Mouse (Mus musculus) heart, embryonic 16.5 days (tissue): Measurements from ENCODE around the gene Renbp. TPM values are rescaled to one million over a fixed set of nuclear protein-coding genes. Genes with fewer than 3 reads are reported as not detected.

ENCODE experiments used
- ATAC-seq: fragments of 200-750 bp; cut with Nextera tagmentation; replicated peaks from 2 replicates; pipeline ENCODE4 v1.8.0; 2017; ENCODE audit warnings: moderate number of reproducible peaks; ENCODE audit not compliant: insufficient read depth, low FRiP score; ENCODE audit errors: extremely low read depth
- H3K27ac ChIP-seq: fragments of 300-500 bp; sonication (generic); 2 replicates; pipeline ENCODE4 v1.5.1; 2014; ENCODE audit warnings: mild to moderate bottlenecking, low read length, control low read depth, moderate library complexity
- H3K27me3 ChIP-seq: fragments of 300-500 bp; sonication (generic); 2 replicates; pipeline ENCODE4 v1.6.1; 2014; ENCODE audit warnings: low read length, mixed read lengths; ENCODE audit not compliant: control insufficient read depth, insufficient read depth
- H3K36me3 ChIP-seq: fragments of 300-500 bp; sonication (generic); 2 replicates; pipeline ENCODE4 v1.6.1; 2014; ENCODE audit not compliant: control insufficient read depth, insufficient read depth
- H3K4me1 ChIP-seq: fragments of 300-500 bp; sonication (generic); 2 replicates; pipeline ENCODE4 v1.6.1; 2014; ENCODE audit warnings: low read length, mixed read lengths; ENCODE audit not compliant: control insufficient read depth, insufficient read depth
- H3K4me2 ChIP-seq: fragments of 300-500 bp; sonication (generic); 2 replicates; pipeline ENCODE4 v1.6.1; 2014; ENCODE audit warnings: low read depth, mild to moderate bottlenecking, control low read depth, low read length
- H3K4me3 ChIP-seq: fragments of 300-500 bp; sonication (generic); 2 replicates; pipeline ENCODE4 v1.5.1; 2014; ENCODE audit warnings: mild to moderate bottlenecking, control low read depth, low read length
- H3K9ac ChIP-seq: fragments of 300-500 bp; sonication (generic); 2 replicates; pipeline ENCODE4 v1.6.1; 2014; ENCODE audit warnings: low read length, control low read depth
- H3K9me3 ChIP-seq: fragments of 300-500 bp; sonication (generic); replicated peaks from 2 replicates; pipeline ENCODE4 v1.6.1; 2016; ENCODE audit warnings: low read length; ENCODE audit not compliant: control insufficient read depth
- whole genome bisulfite sequencing: fragments of 180-500 bp; shearing (Covaris S2); extraction: QIAGEN DNeasy Blood & Tissue Kit; methylation state at CpG from one replicate; pipeline ENCODE4 v1.1.7; 2014; 5-methylcytosine and 5-hydroxymethylcytosine counted together
- polyA plus RNA-seq: library from polyadenylated mRNA; unstranded; fragments of >200 nt; fragmentation: Nextera tagmentation; extraction: Ambion mirVana; gene quantifications from 2 replicates; pipeline ENCODE4 v1.2.1, GENCODE M21; 2015

Gene Renbp
- polyA plus RNA-seq, 1 experiment from 2014 or later, result 61.1 TPM

GRCm38 (mm10) chrX:73966248-73967176 is 35.9 kb upstream of the Renbp start, which contains the start of gene Hcfc1:
Hcfc1 (minus strand) TSS chrX:73966357.
- Histone ChIP-seq H3K4me3 (peak within 1 kb of the TSS; percentile 71), H3K4me1 (peaks cover 19% of the 10 kb centered on the region), H3K4me2 (peak within 1 kb of the TSS; percentile 63), H3K9ac (peak within 1 kb of the TSS; percentile 84), H3K27me3 (no peaks in the 10 kb centered on the region), H3K9me3 (no peaks in the 10 kb centered on the region), H3K36me3 (no peaks in the 10 kb centered on the region), H3K27ac (peak within 1 kb of the TSS; percentile 99)
- ATAC-seq, result peak; percentile 76
- WGBS, result 11% methylated on average over 57 of the region's 58 CpGs

GRCm38 (mm10) chrX:73965307-73965706 is 34.7 kb upstream of the Renbp start:
- Histone ChIP-seq H3K9me3 (no peaks in the 10 kb centered on the region), H3K9ac (peak overlapping the region; percentile 84), H3K27ac (peak overlapping the region; percentile 99), H3K27me3 (no peaks in the 10 kb centered on the region), H3K4me2 (peak overlapping the region; percentile 61), H3K4me1 (peaks cover 19% of the 10 kb centered on the region), H3K36me3 (no peaks in the 10 kb centered on the region), H3K4me3 (peak overlapping the region; percentile 71)
- WGBS, result 10% methylated on average over 20 of the region's 20 CpGs
- no peak for ATAC-seq

- peak overlapping the region; percentile 84 for H3K9ac ChIP-seq
- ATAC-seq, result no peak
- WGBS, result 18% methylated on average over 3 of the region's 3 CpGs
Observed at GRCm38 (mm10) chrX:73964363-73964762, 33.7 kb upstream of the Renbp start.

GRCm38 (mm10) chrX:73954988-73955387 is 24.3 kb upstream of the Renbp start:
- Histone ChIP-seq H3K9me3 (no peaks in the 10 kb centered on the region), H3K9ac (no peak overlapping the region), H3K4me2 (no peak overlapping the region), H3K27me3 (no peaks in the 10 kb centered on the region), H3K36me3 (peaks cover 67% of the 10 kb centered on the region), H3K4me1 (no peaks in the 10 kb centered on the region), H3K27ac (no peak overlapping the region), H3K4me3 (no peak overlapping the region)
- WGBS, result 87% methylated on average over 6 of the region's 6 CpGs
- ATAC-seq, result no peak

More at GRCm38 (mm10) chrX:73964363-73964762, 33.7 kb upstream of the Renbp start:
- no peaks in the 10 kb centered on the region for H3K27me3 ChIP-seq
- peak overlapping the region; percentile 5; the same call in 1 of the 2 replicates for H3K27ac ChIP-seq
- H3K9me3 ChIP-seq, result no peaks in the 10 kb centered on the region
- 0 out of 2 replicates have a peak, but pooled peaks cover under 1% of the 10 kb centered on the region for H3K36me3 ChIP-seq
- peak overlapping the region; percentile 71 for H3K4me3 ChIP-seq
- peaks cover 19% of the 10 kb centered on the region for H3K4me1 ChIP-seq
- peak overlapping the region; percentile 61 for H3K4me2 ChIP-seq

GRCm38 (mm10) chrX:73952603-73953002 is 22.0 kb upstream of the Renbp start:
- ATAC-seq, result no peak
- no peak overlapping the region for H3K9ac ChIP-seq
- no peak overlapping the region for H3K27ac ChIP-seq
- H3K4me3 ChIP-seq, result no peak overlapping the region
- H3K36me3 ChIP-seq, result peaks cover 54% of the 10 kb centered on the region
- WGBS, result 82% methylated on average over 5 of the region's 5 CpGs
- no peaks in the 10 kb centered on the region for H3K9me3 ChIP-seq
- H3K27me3 ChIP-seq, result no peaks in the 10 kb centered on the region
- no peaks in the 10 kb centered on the region for H3K4me1 ChIP-seq
- H3K4me2 ChIP-seq, result no peak overlapping the region

- H3K27ac ChIP-seq, result no peak overlapping the region
- peaks cover 59% of the 10 kb centered on the region for H3K36me3 ChIP-seq
- no peaks in the 10 kb centered on the region for H3K27me3 ChIP-seq
- 80% methylated on average over 10 of the region's 10 CpGs for WGBS
- no peaks in the 10 kb centered on the region for H3K4me1 ChIP-seq
- no peak overlapping the region for H3K9ac ChIP-seq
- ATAC-seq, result no peak
- H3K4me3 ChIP-seq, result no peak overlapping the region
- no peaks in the 10 kb centered on the region for H3K9me3 ChIP-seq
- no peak overlapping the region for H3K4me2 ChIP-seq
Observed at GRCm38 (mm10) chrX:73949341-73949740, 18.7 kb upstream of the Renbp start.

- Histone ChIP-seq H3K4me1 (no peaks in the 10 kb centered on the region), H3K4me2 (no peak overlapping the region), H3K4me3 (no peak overlapping the region), H3K36me3 (peaks cover 59% of the 10 kb centered on the region), H3K27ac (no peak overlapping the region), H3K27me3 (no peaks in the 10 kb centered on the region), H3K9me3 (no peaks in the 10 kb centered on the region), H3K9ac (no peak overlapping the region)
- 25% methylated on average over 4 of the region's 4 CpGs for WGBS
- ATAC-seq, result no peak
Observed at GRCm38 (mm10) chrX:73948647-73949046, 18.0 kb upstream of the Renbp start.

- no peak for ATAC-seq
- H3K4me3 ChIP-seq, result no peak overlapping the region
- peaks cover 52% of the 10 kb centered on the region for H3K36me3 ChIP-seq
- no peak overlapping the region for H3K27ac ChIP-seq
- H3K9me3 ChIP-seq, result no peaks in the 10 kb centered on the region
- H3K27me3 ChIP-seq, result no peaks in the 10 kb centered on the region
- no peak overlapping the region for H3K4me2 ChIP-seq
- H3K4me1 ChIP-seq, result no peaks in the 10 kb centered on the region
- WGBS, result 80% methylated on average over 6 of the region's 6 CpGs
- H3K9ac ChIP-seq, result no peak overlapping the region
Observed at GRCm38 (mm10) chrX:73946896-73947295, 16.2 kb upstream of the Renbp start.

- H3K27ac ChIP-seq, result no peak overlapping the region
- peaks cover 35% of the 10 kb centered on the region for H3K36me3 ChIP-seq
- H3K4me1 ChIP-seq, result peaks cover 5% of the 10 kb centered on the region; the same call in 1 of the 2 replicates
- H3K27me3 ChIP-seq, result no peaks in the 10 kb centered on the region
- no peaks in the 10 kb centered on the region for H3K9me3 ChIP-seq
- ATAC-seq, result no peak
- H3K4me2 ChIP-seq, result no peak overlapping the region
- 65% methylated on average over 2 of the region's 2 CpGs for WGBS
- H3K9ac ChIP-seq, result no peak overlapping the region
- H3K4me3 ChIP-seq, result no peak overlapping the region
Observed at GRCm38 (mm10) chrX:73942294-73942693, 11.6 kb upstream of the Renbp start.
